Mouse (Mus musculus) MEL (cell line): ENCODE results near the gene Twist1.

Source experiments
- CTCF ChIP-seq, 3 experiments: IDR thresholded peaks in 2 of 3; conservative IDR thresholded peaks in 1 of 3; 2 replicates each; pipeline ENCODE4 v1.5.1; 2011 to 2012; ENCODE audit warnings: low read length in 3 of 3, low read depth in 2 of 3, mild to moderate bottlenecking in 2 of 3, improper control_type of control experiment in 1 of 3, inconsistent platforms in 1 of 3, mixed read lengths in 1 of 3, moderate library complexity in 1 of 3; ENCODE audit not compliant: control insufficient read depth in 1 of 3, insufficient read depth in 1 of 3, poor library complexity in 1 of 3, severe bottlenecking in 1 of 3
- EP300 ChIP-seq, 2 experiments: IDR thresholded peaks; 2 replicates each; pipeline ENCODE4 v1.6.1; 2011; ENCODE audit warnings: improper control_type of control experiment in 2 of 2, low read length in 2 of 2, low read depth in 1 of 2, mild to moderate bottlenecking in 1 of 2
- HCFC1 ChIP-seq: IDR thresholded peaks from 2 replicates; pipeline ENCODE4 v1.6.1; 2012; ENCODE audit warnings: low read depth, mild to moderate bottlenecking, inconsistent platforms, low read length, improper control_type of control experiment, moderate library complexity
- MAX ChIP-seq: IDR thresholded peaks from 2 replicates; pipeline ENCODE4 v1.6.1; 2011; ENCODE audit warnings: low read length, improper control_type of control experiment
- MYB ChIP-seq: IDR thresholded peaks from 2 replicates; pipeline ENCODE4 v1.6.1; 2011; ENCODE audit warnings: mild to moderate bottlenecking, low read depth, low read length, improper control_type of control experiment
- POLR2A ChIP-seq, 2 experiments: IDR thresholded peaks; 2 replicates each; pipeline ENCODE4 v1.6.1; 2011 to 2012; ENCODE audit warnings: low read length in 2 of 2, mild to moderate bottlenecking in 2 of 2, control low read depth in 1 of 2, improper control_type of control experiment in 1 of 2, low read depth in 1 of 2, moderate library complexity in 1 of 2; ENCODE audit not compliant: control insufficient read depth in 1 of 2, insufficient read depth in 1 of 2, poor library complexity in 1 of 2
- SMC3 ChIP-seq: IDR thresholded peaks from 2 replicates; pipeline ENCODE4 v1.6.1; 2011; ENCODE audit warnings: low read depth, low read length, improper control_type of control experiment
- TAL1 ChIP-seq: IDR thresholded peaks from 2 replicates; pipeline ENCODE4 v1.6.1; 2012; ENCODE audit warnings: mild to moderate bottlenecking, inconsistent platforms, low read length, moderate library complexity, mixed read lengths
- USF2 ChIP-seq, 2 experiments: IDR thresholded peaks; 2 replicates each; pipeline ENCODE4 v1.6.1; 2011 to 2012; ENCODE audit warnings: improper control_type of control experiment in 2 of 2, low read length in 2 of 2, borderline replicate concordance in 1 of 2, inconsistent platforms in 1 of 2, low read depth in 1 of 2, mild to moderate bottlenecking in 1 of 2; ENCODE audit not compliant: insufficient read depth in 1 of 2

DNA sequence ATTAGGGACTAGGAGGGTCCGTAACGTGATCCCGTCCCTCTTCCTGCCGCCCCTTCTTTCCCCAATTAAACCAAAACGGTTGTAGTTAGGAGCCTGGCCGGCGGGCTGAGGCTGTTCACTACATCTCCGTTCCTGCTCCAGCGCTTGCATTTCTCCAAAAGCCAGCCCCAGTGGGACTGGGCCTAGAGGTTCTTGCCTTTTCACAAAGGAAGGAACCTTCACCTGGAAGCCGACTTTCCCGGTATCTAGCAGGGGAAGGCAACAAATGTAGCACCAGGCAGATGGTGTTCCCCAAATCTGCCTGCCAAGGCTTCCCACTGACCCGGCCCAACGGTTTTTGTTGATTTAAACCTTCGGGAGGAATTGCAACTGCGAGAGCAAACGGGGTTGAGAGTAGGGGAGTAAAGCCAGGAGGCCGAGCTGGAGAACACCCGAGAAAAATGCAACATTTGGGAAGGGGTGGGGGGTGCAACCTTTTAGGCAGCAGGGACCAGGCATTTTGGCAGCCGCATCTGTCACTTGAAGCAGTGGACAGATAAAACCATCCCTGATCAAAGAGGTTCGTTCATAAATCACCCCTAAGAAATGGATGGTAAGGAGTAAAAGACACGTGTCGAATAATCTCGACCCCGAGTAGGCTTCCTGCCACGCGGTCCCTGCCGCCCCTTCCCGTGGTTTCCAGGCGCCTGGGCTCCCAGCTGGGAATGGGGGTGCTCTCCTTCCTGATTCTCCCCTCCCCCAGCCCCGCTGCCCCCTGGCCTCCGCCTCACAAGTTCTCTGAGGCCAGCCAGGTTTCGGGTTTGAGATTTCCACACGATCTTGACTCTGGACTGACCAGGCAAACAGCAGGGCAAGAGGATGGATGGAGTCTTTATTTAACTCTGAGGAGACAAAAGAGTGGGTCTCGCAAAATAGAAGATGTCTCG is 9.3 kb downstream of the Twist1 start:
- TF ChIP-seq SMC3 = no peak
- TF ChIP-seq POLR2A (IDR thresholded peaks at IDR 0.05; ENCODE audit: control insufficient read depth in 1 of 2, insufficient read depth in 1 of 2, low read depth in 1 of 2, low read length in 2 of 2, poor library complexity in 1 of 2) = no peak
- TF ChIP-seq CTCF (IDR thresholded peaks at IDR 0.05 in 2 of 3, conservative IDR thresholded peaks at IDR 0.05 in 1 of 3; ENCODE audit: control insufficient read depth in 1 of 3, insufficient read depth in 1 of 3, low read depth in 2 of 3, low read length in 3 of 3, poor library complexity in 1 of 3, severe bottlenecking in 1 of 3) = no peak
- TF ChIP-seq TAL1 = no peak
- TF ChIP-seq MAX = no peak
- TF ChIP-seq HCFC1 = no peak
- TF ChIP-seq EP300 (IDR thresholded peaks at IDR 0.05; ENCODE audit: low read depth in 1 of 2, low read length in 2 of 2) = no peak
- TF ChIP-seq USF2 (IDR thresholded peaks at IDR 0.05; ENCODE audit: borderline replicate concordance in 1 of 2, insufficient read depth in 1 of 2, low read depth in 1 of 2, low read length in 2 of 2) = no peak
- TF ChIP-seq MYB = no peak
